Mouse (Mus musculus) megakaryocyte-erythroid progenitor cell, adult 5-6 weeks (primary cell): ENCODE measurements around the gene Lrmp. TPM values are rescaled to one million over a fixed set of nuclear protein-coding genes. Genes with fewer than 3 reads are reported as not detected.

Experiments
- ATAC-seq: replicated peaks from 2 replicates; pipeline ENCODE4 v1.8.0; 2016; ENCODE audit warnings: mild to moderate bottlenecking, inconsistent platforms; ENCODE audit not compliant: severe bottlenecking, poor library complexity, low FRiP score, low TSS enrichment
- total RNA-seq, 2 experiments: library from RNA; stranded (forward) in 1 of 2; stranded (reverse) in 1 of 2; fragments of 200-1000, 215-1000 nt in 1 of 2; fragments of >200 nt in 1 of 2; fragmentation: Nextera tagmentation in 1 of 2; gene quantifications; 2 replicates each; pipeline ENCODE4 v1.2.3; 2014 to 2017

Lrmp gene
- total RNA-seq, 2 experiments from 2014 or later = 47.6 to 67.3 TPM

- ATAC-seq = no peak
Measured at GRCm38 (mm10) chr6:145094431-145094830, 21.0 kb upstream of the Lrmp start.

- ATAC-seq = no peak
Measured at GRCm38 (mm10) chr6:145100923-145101322, 14.5 kb upstream of the Lrmp start.

- ATAC-seq = no peak
Measured at GRCm38 (mm10) chr6:145104241-145104939, 11.1 kb upstream of the Lrmp start.

GRCm38 (mm10) chr6:145105439-145105838, 10.0 kb upstream of the Lrmp start:
- ATAC-seq = no peak

- peak; percentile 42; the same call in 1 of the 2 replicates for ATAC-seq
Measured at GRCm38 (mm10) chr6:145106163-145106842, 9.2 kb upstream of the Lrmp start.

- no peak for ATAC-seq
Measured at GRCm38 (mm10) chr6:145110786-145111185, 4.7 kb upstream of the Lrmp start.

GRCm38 (mm10) chr6:145112865-145113264, 2.6 kb upstream of the Lrmp start:
- ATAC-seq = no peak

- no peak for ATAC-seq
Measured at GRCm38 (mm10) chr6:145114561-145114960, 892 bp upstream of the Lrmp start.

GRCm38 (mm10) chr6:145116098-145116672, 732 bp downstream of the Lrmp start:
- ATAC-seq = no peak

- ATAC-seq = no peak
Measured at GRCm38 (mm10) chr6:145120086-145120485, 4.6 kb downstream of the Lrmp start.

GRCm38 (mm10) chr6:145120787-145121589, 5.5 kb downstream of the Lrmp start:
- peak; percentile 7 for ATAC-seq

GRCm38 (mm10) chr6:145121590-145122420, 6.4 kb downstream of the Lrmp start:
- peak; percentile 45 for ATAC-seq

GRCm38 (mm10) chr6:145122423-145123059, 7.1 kb downstream of the Lrmp start:
- no peak for ATAC-seq

GRCm38 (mm10) chr6:145123136-145124060, 7.9 kb downstream of the Lrmp start:
- ATAC-seq = no peak

GRCm38 (mm10) chr6:145124621-145125020, 9.2 kb downstream of the Lrmp start:
- peak; percentile 54 for ATAC-seq

GRCm38 (mm10) chr6:145125591-145126113, 10.2 kb downstream of the Lrmp start:
- peak; percentile 33 for ATAC-seq

- no peak for ATAC-seq
Measured at GRCm38 (mm10) chr6:145127652-145128051, 12.2 kb downstream of the Lrmp start.
